Mouse (Mus musculus): Measurements from ENCODE around the gene Acot12. TPM values are rescaled to one million over a fixed set of nuclear protein-coding genes. Genes with fewer than 3 reads are reported as not detected.
"Not testable (repeated sequence)": the region's sequence is repeated elsewhere in the genome, so short reads cannot be mapped to it uniquely, and the experiment has no call there.

The Acot12 gene
- total RNA-seq, 1 experiment from 2014 or later: 0.64 TPM

DNA sequence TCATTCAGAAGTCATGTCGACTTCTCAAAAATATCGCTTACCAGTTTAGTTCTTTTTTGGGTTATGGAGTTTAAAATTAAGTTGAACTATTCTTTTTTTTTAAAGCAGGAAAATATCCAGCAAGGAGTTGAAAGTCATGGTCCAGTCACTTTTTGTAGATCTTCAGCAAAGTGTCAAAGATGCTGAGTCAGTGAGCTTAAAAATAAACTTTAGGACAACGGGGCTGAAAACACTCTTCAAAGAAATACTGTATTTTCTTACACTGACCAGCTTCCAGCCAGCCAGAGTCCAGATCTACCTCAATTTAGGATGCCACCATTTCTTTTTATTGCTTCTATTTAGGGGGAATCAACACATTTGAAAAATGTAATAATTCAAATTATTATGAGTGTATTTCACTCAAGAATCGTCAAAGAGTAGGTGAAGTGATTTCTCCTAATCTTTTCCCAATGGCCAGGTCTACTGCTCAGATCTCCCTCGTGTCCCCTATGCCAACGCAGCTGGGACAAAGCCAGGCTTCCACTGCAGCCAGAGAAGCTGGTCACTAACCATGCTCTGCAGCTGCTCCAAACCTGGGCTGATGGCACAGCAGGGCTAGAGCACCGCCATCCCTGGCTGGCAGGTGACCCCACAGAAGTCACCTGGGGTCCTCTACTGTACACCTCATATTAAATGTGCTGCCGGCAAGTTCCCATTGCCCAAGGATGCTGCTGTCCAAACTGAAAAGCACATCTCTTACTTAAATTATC, 19.2 kb downstream of the Acot12 start:
- peak; percentile 14 for DNase-seq

DNA sequence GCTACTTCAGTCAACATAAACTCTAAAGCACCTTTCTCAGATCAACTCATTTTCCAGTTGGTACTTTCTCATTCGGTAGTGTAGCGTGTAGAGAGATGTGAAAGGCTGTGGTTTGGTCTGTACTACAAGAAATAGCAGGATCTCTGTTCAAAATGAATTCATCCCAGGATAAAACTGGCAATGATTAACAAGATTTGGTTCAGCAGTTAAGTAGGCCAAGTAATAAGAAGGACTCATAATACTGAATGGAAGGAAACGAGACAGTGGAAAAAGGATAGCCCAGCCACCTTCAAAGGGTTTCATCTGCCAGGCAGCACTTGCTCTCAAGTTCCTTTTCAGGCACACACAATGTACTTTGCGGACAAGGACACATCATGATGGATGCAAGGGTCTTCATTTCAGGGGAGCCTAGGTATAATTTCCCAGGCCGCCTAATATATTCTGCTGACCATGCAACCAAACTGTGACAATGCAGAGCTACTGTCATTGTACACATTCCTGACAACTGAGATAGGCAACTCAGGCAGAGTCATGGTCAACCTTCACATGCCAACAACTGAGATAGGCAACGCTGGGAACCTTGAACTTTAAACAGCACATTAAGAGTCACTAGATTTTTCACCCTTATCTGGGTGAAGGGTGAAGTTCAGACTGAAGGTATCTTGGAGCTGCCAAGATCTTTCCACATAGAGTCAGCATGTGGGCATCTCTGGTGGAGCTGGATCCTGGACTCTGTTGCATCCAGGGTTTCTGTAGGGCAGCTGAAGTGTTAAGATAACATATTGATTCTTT, 20.5 kb downstream of the Acot12 start:
- DNase-seq: no peak

DNA sequence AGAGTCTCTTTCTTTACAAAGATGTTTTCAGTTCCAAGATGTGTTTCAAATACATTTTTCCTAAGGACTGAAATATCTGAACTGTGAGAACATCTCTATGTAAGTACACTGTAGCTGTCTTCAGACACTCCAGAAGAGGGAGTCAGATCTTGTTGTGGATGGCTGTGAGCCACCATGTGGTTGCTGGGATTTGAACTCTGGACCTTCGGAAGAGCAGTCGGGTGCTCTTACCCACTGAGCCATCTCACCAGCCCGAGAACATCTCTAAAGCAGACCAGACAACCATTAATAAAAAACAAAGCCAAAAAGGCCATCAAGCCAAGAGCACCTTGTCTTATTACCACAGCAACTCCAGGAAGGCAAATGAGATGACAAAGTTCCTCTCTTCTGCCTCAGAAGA, 22.3 kb downstream of the Acot12 start:
- not testable (repeated sequence) for DNase-seq

DNA sequence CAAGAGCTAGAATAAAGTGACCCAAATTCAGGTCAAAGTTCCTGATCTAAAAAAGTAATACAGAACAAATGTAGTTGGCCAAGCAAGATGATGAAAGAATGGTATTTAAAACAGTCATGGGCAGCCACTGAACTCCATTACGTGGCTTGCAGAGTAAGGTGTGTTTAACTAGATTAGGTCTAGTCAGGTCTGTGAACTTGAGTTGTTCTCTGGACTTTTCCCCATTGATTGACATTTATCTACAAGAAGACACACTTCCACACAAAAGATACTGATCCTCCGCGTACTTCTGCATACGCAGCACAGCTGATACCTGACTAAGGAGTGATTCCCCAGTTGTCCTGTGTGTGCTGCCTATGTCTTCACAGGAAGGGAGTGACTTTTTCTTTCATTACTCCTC, 24.3 kb downstream of the Acot12 start:
- no peak for DNase-seq

DNA sequence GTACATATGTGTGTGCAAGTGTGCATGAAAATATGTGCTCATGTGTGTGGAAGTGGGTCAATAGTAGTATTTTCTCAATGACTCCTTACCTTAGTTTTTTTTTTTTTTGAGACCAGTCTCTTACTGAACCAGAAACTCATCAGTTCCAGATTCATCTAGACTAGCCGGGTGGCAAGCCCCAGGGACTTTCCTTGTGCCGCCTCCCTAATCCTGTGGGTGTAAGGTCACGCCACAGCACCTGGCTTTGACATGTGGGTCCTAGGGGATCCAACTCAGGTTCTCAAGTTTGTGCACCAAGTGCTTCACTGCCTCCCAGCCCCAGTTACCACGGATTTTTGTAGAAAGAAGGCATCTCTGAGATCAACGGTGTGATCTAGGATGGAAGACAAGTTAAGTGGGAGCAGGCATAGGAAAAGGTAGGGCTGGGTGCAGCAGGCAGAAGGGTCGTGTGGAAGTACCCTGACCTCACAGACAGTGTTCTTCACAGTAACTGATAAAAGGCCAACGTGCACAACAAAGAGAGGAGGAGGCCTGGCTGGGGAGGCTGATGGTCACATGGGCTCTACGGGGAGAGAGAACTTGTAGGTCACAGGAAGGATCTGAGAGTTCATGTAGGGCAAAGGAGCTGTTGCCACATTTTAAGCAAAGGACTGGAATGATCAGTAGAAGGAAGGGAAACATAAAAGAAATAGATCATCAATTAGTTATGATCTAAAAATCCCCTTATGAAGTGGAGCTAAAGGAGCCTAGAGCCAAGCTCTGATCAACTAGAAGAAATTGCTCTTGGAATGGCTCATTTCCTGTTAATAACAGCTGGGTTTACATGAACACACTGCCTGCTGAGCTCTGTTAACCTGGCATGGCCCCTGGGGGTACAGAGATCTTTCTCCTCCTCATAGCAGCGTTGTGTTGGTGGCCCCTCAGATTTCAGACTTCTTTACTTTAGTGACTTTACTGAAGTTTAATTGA, 27.7 kb downstream of the Acot12 start:
- DNase-seq: no peak

DNA sequence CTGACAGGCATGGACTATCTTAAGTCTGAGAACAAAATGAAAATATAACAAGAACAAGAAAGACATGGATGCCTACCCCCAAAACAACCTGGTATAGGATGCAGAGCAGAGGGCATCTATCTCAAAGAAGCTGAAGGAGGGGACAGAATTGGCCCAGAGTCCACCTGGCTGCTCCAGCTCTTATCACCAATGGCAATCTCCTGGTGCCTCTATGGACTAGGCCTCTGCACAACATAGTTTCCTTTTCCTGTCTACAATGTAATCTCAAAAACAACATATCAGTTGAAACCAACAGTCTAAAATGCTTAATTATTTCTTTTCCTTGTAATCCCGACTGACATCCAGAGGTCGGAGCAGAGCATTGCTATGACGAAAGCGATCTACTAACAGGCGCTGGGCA, 36.8 kb downstream of the Acot12 start:
- DNase-seq: no peak

DNA sequence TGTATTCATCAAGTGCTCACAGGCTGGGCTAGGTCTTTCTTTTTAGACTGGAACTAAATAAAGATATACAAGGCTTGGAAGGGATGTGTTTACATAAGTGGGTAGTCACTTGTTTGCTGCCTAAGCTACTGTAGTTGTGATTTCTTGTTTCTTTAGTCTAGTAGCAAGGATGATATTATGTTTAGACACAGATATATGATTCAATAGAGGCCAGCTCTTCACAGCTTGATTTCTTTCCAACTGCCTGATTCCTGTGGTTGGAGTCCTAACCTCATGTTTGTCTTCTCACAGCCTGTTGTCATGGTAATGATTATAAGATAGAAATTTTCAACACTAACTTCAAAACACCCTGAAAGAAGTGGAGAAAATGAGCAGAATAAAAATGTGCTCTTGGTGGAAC, 38.6 kb downstream of the Acot12 start:
- DNase-seq: no peak

DNA sequence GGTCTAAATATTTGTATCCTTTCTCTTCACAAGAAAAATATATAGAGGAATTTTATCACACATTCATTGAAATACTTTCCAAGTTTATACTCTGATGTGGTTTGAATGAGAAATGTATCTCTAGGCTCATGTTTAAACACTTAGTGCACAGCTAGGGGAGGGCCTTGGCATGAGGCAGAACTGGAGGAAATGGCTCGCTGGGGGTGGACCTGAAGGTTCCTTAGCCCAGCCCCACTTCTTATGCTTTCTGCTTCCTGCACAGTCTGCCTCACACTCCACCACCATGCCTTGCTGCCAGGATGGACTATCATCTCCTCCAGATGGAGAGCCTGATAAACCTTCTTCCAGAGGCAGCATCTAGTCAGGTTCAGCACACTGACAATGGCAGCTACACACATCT, 50.7 kb downstream of the Acot12 start:
- no peak for DNase-seq

DNA sequence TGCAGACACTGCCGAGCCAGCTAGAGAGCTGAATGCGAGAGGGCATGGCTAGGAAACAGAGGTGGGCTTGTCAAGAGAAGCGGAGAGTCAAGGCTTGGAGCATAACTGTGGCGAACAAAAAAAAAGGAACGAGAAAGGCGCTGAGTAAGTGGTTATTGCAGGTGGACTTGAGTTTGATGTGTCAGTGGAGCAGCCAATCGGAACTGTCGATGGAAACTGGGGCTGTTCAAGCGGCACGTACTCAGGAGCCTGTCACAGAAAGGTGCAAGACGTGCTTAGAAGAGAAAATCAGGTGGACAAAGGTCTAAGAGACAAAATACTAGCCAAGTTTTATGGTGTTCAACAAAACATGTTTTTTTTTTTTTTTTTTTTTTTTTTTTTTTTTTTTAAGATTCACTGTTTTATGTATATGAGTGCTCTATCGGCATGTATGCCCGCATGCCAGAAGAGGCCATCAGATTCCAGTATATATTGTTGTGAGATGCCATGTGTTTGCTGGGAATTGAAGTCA, 53.7 kb downstream of the Acot12 start:
- no peak for DNase-seq

DNA sequence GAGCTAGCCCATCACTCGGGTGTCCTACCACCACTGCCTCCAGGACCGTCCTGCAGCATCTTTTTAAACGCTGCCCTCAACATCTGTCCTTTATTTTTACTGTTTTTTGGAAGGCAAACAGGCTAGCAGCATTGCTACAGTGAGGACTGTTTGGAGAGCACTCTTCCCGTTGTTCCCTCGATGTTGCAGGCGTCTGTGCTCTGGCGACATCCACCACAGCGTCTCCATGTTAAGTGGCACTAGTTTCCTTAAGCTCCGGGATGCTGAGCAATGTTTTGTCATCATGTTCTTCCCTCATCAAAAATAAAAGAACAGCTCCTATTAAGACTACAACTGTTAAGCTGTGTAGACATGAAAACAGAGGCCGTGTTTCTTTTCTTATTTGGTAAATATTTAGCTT, 54.3 kb downstream of the Acot12 start:
- DNase-seq: no peak

DNA sequence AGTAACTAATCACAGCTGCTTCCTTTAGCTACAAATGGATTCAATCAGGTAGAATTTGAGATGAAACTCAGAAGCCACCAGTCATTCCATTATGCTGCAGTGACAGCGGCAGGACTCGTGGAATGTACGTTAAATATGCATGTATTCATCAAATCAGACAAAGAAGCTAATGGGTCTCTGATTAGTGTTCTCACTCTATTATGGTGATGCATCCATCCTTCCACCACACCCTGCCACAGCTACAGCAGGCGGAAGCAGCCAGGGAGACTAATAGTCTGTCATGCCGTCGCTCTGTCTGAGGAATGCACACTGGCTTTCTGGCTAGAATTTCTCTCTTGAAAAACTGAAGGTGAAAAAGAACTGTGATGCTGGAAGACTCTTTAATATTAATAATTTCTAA, 54.7 kb downstream of the Acot12 start:
- DNase-seq: no peak

DNA sequence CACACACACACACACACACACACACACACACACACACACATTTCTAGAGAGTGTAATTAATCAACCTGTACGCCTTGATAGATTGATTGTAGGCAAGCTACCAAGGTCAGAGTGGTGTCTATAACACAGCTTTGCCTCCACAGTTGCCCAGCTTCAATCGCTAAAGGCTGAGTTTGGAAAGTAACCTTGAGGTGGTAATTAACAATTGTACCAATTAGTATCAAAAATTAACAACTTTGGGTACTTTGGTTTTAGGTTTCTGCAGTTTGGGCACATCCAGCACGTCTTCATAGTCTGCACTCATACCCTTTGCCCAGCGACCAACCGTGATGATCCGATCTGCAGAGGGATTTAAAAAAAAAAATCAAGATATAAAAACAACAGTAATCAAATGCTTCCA, 55.6 kb downstream of the Acot12 start:
- DNase-seq: no peak

DNA sequence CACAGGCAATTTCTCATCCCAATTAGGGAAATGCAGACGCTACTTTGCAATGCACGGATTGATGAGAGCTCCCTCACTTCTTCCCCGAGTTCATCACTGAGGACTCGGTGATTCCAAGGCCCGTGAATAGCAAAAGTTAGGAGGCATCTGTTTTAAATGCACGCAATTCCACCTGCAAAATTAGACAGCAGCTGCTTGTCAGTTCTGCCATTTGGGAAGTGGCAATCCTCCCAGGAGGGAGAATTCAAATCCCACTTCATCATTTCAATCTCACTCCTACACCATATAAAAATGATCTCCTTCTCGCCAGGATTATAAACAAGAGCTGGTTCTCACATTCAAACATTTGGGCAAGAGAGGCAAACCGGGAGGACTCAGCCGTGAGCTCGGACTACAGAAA, 56.1 kb downstream of the Acot12 start:
- DNase-seq: no peak

DNA sequence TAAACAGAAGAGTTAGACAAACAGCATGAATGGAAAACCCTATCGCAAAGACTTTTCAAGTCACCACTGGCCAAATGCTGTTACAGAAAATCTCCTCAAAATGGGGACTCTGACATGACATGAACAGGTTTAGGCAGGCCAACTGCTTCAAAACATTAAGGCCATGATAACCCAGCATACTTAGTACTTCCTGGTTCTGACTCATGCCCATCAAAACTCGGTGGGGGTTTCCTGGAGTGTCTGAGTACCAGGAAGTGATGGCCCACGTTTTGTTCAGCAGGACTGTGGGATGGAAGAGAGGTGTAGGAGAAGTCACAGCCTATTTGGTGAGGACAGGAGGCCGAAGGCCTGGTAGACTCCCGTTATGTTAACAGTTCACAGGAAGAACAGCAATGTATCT, 60.4 kb downstream of the Acot12 start:
- no peak for DNase-seq

DNA sequence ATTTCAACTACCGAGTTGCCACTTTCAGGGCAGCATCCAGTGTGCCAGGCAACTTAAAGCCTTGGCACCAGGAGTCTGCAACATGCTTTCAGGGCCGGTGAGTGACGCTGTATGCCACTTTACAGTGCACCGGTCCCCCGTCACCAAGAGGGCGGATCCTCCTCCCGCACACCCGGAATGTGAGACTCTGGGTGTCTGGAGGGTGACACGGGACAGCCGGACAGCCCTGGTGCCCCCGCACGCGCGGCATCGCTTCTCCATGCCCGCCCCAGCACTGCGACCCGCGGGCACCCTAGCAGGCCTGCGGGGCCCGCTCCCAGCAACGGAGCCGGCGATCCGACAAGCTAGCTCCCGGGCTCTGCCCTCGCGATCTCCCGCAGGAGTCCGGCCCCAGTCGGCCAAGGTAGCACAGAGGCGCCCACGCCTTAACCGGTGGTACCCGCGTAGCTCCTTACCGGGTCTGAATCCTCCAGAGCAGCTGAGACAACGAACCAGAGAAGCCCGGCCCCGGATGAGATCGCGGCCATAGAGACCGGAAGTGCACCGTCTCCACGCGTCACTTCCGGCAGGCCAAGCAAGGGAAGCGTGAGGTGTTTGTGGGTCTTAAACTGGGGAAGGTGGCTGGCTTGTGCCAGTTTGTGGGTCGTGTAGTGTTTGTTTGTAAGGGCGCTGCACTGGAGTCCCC, 66.0 kb downstream of the Acot12 start, which contains the start of gene Zcchc9:
Zcchc9 (minus strand) TSS at position 551 of the 685 bp plus-strand sequence.
- peak; percentile 87 for DNase-seq

DNA sequence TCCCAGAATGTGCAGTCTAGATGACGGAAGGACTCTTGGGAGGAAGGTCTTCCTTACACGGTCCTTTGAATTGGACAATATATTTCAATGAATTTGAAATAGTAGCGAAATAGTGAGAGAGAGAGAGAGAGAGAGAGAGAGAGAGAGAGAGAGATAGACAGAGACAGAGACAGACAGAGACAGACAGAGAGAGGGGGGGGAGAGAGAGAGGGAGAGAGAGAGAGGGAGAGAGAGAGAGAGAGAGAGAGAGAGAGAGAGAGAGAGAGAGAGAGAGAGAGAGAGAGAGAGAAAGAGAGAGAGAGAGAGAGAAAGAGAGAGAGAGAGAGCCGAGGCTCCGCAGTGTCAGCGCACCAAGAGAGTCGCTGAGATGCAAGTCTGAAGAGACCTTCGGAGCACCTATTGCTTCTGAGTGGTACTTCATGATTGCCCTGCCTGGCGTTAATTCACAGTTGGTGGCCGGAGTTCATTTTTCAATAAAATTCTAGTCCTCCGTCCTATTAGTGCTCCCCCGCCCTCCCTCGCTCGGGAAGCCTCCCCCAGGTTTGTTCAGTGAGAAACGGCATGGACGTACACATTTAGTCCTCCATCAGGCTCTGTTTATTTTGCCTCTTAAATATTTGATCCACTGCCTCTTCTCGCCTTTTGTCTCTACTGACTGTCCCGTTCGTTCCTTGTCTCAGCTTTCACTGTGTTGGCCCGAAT, 66.7 kb downstream of the Acot12 start:
- no peak for DNase-seq

DNA sequence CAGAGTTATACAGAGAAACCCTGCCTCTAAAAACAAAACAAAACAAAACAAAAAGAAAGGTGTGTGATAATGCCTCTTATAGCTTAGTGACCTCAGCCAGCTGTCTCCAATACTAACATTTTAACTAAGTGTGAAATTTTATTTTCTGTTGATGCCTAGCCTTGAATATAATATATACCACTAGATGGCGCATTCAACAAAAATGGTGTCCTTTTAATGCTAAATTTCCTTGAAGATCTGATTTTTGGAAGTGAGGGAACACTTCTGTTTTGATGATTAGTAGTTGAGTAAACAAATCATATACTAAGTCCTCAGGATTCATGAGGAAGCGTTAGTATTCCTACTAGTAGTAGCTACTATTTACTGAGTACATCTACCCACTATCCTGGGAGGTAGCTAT, 68.2 kb downstream of the Acot12 start:
- no peak for DNase-seq

DNA sequence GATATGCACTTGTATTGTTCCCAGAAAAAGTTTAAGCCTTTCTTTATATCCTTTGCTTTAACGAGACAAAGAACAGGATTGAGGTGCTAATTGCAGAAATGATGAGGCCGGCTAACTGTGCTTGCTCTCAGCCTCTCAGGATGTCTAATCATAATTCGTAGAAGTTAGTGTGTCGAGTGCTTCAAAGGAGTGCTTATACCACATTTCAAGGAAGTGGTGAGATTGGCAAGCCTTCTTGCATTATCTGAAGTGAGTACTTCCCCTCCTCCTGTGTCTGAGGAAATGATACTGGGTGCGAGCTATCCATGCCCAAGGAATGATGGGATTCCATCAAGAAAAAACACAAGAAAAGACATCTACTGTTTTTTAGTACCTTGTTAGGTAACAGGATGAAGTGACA, 73.4 kb downstream of the Acot12 start:
- DNase-seq: no peak

DNA sequence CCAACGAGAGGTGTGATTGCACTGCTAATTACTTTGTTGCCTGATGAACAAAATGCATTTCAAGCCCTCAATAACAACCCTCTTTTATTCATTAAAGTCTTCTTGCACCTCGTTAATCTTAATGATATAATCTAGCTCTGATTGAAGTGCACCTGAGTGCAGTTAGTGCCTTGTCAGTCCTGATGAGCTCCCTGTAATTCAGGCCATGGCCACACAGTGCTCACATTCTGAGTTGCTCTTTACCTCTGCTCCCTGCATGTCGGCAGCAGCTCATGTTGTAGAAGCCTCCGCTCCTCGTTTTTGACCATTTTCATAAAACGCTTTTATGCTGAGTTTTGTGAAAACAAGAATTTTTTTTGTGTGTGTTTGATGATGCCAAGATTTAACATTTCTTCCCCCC, 82.4 kb downstream of the Acot12 start:
- no peak for DNase-seq

DNA sequence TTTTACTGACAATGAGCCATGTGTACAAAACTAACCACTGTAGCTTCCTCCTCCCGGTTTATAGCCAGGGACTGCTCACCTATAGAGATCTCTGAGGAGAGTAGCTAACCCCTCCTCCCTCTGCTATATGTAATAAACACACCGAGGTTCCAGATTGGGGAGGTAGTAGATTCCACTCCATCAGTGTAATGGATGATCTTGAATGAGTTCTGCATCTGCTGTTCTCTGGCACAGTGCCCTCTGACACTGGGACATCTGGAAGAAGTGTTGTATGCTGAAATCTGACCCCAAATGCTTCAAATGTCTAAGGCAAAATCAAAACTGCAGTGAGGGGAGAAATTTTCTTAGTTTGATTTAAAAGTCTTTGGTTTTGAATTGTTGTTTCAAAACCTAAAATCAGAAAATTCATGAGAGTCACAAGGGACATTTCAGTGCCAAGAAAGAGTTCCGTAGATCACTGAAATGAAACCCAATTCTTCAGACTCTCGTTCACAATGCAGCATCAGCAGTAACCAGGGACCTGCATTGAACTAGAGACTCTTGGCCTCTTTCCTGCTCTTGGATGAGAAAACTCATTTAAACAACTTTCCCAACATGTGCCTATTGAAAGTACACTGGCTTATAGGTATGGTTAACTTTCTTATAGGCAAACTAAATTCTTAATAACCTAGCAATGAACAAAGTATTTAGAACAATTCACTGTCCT, 83.7 kb downstream of the Acot12 start:
- DNase-seq: no peak

Data from adrenal gland, postnatal 25 days (tissue).